Comparison of ENCODE assay signal across 11 mouse cellular contexts in the genomic region with DNA sequence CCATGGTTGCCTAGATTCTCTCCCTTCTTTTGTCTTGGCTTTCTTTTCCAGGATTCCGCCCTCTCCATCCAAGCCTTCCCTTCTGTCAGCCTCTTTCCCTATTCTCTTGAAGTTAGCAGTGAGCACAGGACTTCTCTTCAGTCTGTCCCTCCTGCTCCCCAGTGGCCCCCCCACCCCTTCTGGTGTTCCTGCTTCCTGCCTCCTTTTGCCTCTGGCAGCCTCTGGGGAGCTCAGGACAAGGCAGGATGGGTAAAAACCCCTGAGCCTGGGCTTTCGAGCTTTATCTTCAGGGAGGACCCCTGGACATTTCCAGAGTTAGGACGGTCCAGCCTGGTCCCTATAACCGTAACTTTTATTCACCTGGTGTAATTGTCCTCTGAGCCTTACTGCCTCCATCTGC. TPM values are rescaled to one million over a fixed set of nuclear protein-coding genes. Genes with fewer than 3 reads are reported as not detected.
DNase-seq lines count a peak whose midpoint lies in the region; ATAC-seq and TF ChIP-seq lines count a peak whose summit lies in the region.
"Had no signal": no experiment of that assay in that cellular context is flagged by ENCODE, and none has a peak within 500 bp of the region (broad histone marks: within the 10 kb centered on the region; RNA-seq: fewer than 3 reads in every experiment).

No protein-coding gene starts in this region.

- no peak for TF ChIP-seq POLR2A in thymus, adult 2 months (IDR thresholded peaks at IDR 0.05; ENCODE audit: control insufficient read depth, extremely low read depth, insufficient read depth, low read length, poor library complexity)

- H3K9ac ChIP-seq in lung, postnatal 0 days (replicated peaks; ENCODE audit: low read depth): no peak overlapping the region
- H3K9ac ChIP-seq in limb, embryonic 13.5 days: peak overlapping the region; percentile 46
- H3K9ac ChIP-seq in stomach, postnatal 0 days (ENCODE audit: low read length): 0 out of 2 replicates have a peak overlapping the region, but pooled peaks have one; percentile 8

- DNase-seq in cerebellum, adult 9-10 months: peak; percentile 10
- no peak for DNase-seq in cerebellum, adult 9-11 months
- DNase-seq in lung, postnatal 0 days (ENCODE audit: low spot score): no peak
- no peak for DNase-seq in lung, postnatal 14 days
- DNase-seq in stomach, postnatal 0 days (ENCODE audit: low spot score): no peak
- DNase-seq in left cerebral cortex, postnatal 36 days (ENCODE audit: low spot score in 2 of 2): no peak
- DNase-seq in thymus, adult 2 months: no peak
- DNase-seq: kidney, adult 9 months had no signal

- 71% methylated on average over 4 of the region's 4 CpGs for WGBS in lung, postnatal 0 days
- 78% methylated on average over 4 of the region's 4 CpGs for WGBS in limb, embryonic 13.5 days
- WGBS in stomach, postnatal 0 days: 84% methylated on average over 4 of the region's 4 CpGs
- 93% methylated on average over 4 of the region's 4 CpGs for WGBS in thymus, adult 2 months

- no peak for TF ChIP-seq CTCF in lung, postnatal 0 days (IDR thresholded peaks at IDR 0.05)
- TF ChIP-seq CTCF in stomach, postnatal 0 days (IDR thresholded peaks at IDR 0.05; ENCODE audit: low read depth): no peak
- TF ChIP-seq CTCF in thymus, adult 2 months (IDR thresholded peaks at IDR 0.05; ENCODE audit: borderline replicate concordance, control insufficient read depth, extremely low read depth, insufficient read depth, low read length, poor library complexity): no peak

- peak overlapping the region; percentile 16; the same call in 1 of the 2 replicates for H3K27ac ChIP-seq in lung, postnatal 0 days (ENCODE audit: low read length)
- H3K27ac ChIP-seq in limb, embryonic 13.5 days: peak overlapping the region; percentile 97
- H3K27ac ChIP-seq in stomach, postnatal 0 days (replicated peaks): peak overlapping the region; percentile 83
- H3K27ac ChIP-seq in thymus, adult 2 months (ENCODE audit: control insufficient read depth, insufficient read depth, low read length): no peak overlapping the region

- no peak for ATAC-seq in lung, postnatal 0 days
- no peak for ATAC-seq in limb, embryonic 13.5 days (ENCODE audit: low FRiP score, low read depth)
- no peak for ATAC-seq in stomach, postnatal 0 days (ENCODE audit: low FRiP score, low TSS enrichment)

- no peaks in the 10 kb centered on the region for H3K27me3 ChIP-seq in lung, postnatal 0 days (replicated peaks; ENCODE audit: insufficient read depth, low read length)
- H3K27me3 ChIP-seq in limb, embryonic 13.5 days: no peaks in the 10 kb centered on the region
- no peaks in the 10 kb centered on the region for H3K27me3 ChIP-seq in stomach, postnatal 0 days (ENCODE audit: control insufficient read depth, insufficient read depth, low read length)
- H3K27me3 ChIP-seq in thymus, adult 2 months (ENCODE audit: control insufficient read depth, insufficient read depth, low read length): no peaks in the 10 kb centered on the region

- H3K4me3 ChIP-seq in lung, postnatal 0 days (ENCODE audit: low read depth, low read length): no peak overlapping the region
- no peak overlapping the region for H3K4me3 ChIP-seq in limb, embryonic 13.5 days
- no peak overlapping the region for H3K4me3 ChIP-seq in stomach, postnatal 0 days (ENCODE audit: low read depth, low read length)
- no peak overlapping the region for H3K4me3 ChIP-seq in thymus, adult 2 months (ENCODE audit: control insufficient read depth, insufficient read depth, low read length)

- no peaks in the 10 kb centered on the region for H3K9me3 ChIP-seq in lung, postnatal 0 days (ENCODE audit: low read length)
- H3K9me3 ChIP-seq in limb, embryonic 13.5 days: 0 out of 2 replicates have a peak, but pooled peaks cover 4% of the 10 kb centered on the region
- no peaks in the 10 kb centered on the region for H3K9me3 ChIP-seq in stomach, postnatal 0 days (ENCODE audit: control insufficient read depth, low read length)

- peaks cover 15% of the 10 kb centered on the region for H3K4me1 ChIP-seq in lung, postnatal 0 days (ENCODE audit: insufficient read depth, low read depth, low read length)
- H3K4me1 ChIP-seq in limb, embryonic 13.5 days: peaks cover 68% of the 10 kb centered on the region
- H3K4me1 ChIP-seq in stomach, postnatal 0 days (replicated peaks; ENCODE audit: control insufficient read depth, insufficient read depth): peaks cover 1% of the 10 kb centered on the region; the same call in 1 of the 2 replicates
- H3K4me1 ChIP-seq in thymus, adult 2 months (replicated peaks; ENCODE audit: control insufficient read depth, insufficient read depth, low read length): peaks cover 40% of the 10 kb centered on the region

- no peak overlapping the region for H3K4me2 ChIP-seq in lung, postnatal 0 days (replicated peaks; ENCODE audit: low read depth, low read length)
- H3K4me2 ChIP-seq in limb, embryonic 13.5 days (replicated peaks): peak overlapping the region; percentile 45
- H3K4me2 ChIP-seq in stomach, postnatal 0 days (replicated peaks; ENCODE audit: low read depth): no peak overlapping the region

- no peaks in the 10 kb centered on the region for H3K36me3 ChIP-seq in lung, postnatal 0 days (ENCODE audit: insufficient read depth, low read length)
- no peaks in the 10 kb centered on the region for H3K36me3 ChIP-seq in limb, embryonic 13.5 days
- H3K36me3 ChIP-seq in stomach, postnatal 0 days (ENCODE audit: control insufficient read depth, insufficient read depth, low read length): no peaks in the 10 kb centered on the region
- no peaks in the 10 kb centered on the region for H3K36me3 ChIP-seq in thymus, adult 2 months (ENCODE audit: control insufficient read depth, insufficient read depth, low read length)

- intact Hi-C loops in left cerebral cortex, postnatal 36 days (cut with DNase I): loop anchor here (10.0 kb wide), 1 partner anchor 58 kb away; a partner anchor contains a TSS

- no peak for TF ChIP-seq EP300 in lung, postnatal 0 days (IDR thresholded peaks at IDR 0.05)
- TF ChIP-seq EP300 in stomach, postnatal 0 days (optimal IDR thresholded peaks at IDR 0.05): no peak

RNA-seq across cellular contexts. Expression of a gene that starts 58.2 kb away (rescaled TPM):
- 1.9 and 2.3 TPM in 2 replicates for polyA plus RNA-seq in lung, postnatal 0 days (2015; fragmentation: Nextera tagmentation; extraction: Ambion mirVana)
- 1.6 and 1.9 TPM in 2 replicates for polyA plus RNA-seq in limb, embryonic 13.5 days (2015; fragmentation: Nextera tagmentation; extraction: Ambion mirVana)
- 0.57 and 0.63 TPM in 2 replicates for polyA plus RNA-seq in stomach, postnatal 0 days (2015; fragmentation: Nextera tagmentation; extraction: Ambion mirVana)
- total RNA-seq in left cerebral cortex, postnatal 36 days (2021): 1 to 10 TPM; 3.9 to 8.0 TPM
- 1.7 and 2.9 TPM in 2 replicates for polyA plus RNA-seq in thymus, adult 2 months (2012; rRNA removed)
- total RNA-seq: common myeloid progenitor, adult 5-6 weeks; megakaryocyte progenitor cell, adult 5-6 weeks had no signal
